In the genomic region with DNA sequence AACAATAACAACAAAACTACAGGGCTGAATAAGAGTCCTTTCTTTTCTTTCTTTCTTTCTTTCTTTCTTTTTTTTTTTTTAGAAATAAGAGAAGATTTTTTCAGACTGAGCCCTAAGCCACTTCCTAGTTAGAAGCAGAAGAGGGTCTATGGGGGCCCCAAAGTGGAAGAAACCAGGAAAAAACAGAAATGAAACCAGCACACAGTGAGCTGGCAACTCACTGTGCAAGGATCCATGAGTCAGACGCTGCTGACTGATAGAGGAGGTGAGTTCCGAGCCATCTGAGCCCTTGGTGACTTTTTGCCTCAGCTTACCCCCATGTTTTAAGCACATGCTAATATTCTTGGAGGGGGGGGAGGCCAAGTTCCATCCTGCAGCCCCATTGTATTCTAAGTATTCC, we compare ENCODE assay signal across 15 mouse cellular contexts.
"Had no signal": no experiment of that assay in that cellular context is flagged by ENCODE, and none has a peak within 500 bp of the region (broad histone marks: within the 10 kb centered on the region; RNA-seq: fewer than 3 reads in every experiment).

No protein-coding gene starts in this region.

- H3K4me2 ChIP-seq: limb, embryonic 13.5 days; liver, embryonic 13.5 days; midbrain, embryonic 12.5 days; midbrain, embryonic 15.5 days had no signal

- H3K27me3 ChIP-seq: limb, embryonic 13.5 days; liver, embryonic 13.5 days; midbrain, embryonic 12.5 days; midbrain, embryonic 15.5 days had no signal

- DNase-seq: kidney, adult 2 months; kidney, postnatal 10 days; kidney, postnatal 36 days; liver; liver, embryonic 13.5 days; lung, adult 2 months; lung, postnatal 14 days; thymus, adult 18-20 months; thymus, postnatal 14 days; thymus, postnatal 4 days had no signal

- H3K4me1 ChIP-seq: limb, embryonic 10.5 days; limb, embryonic 13.5 days; liver, embryonic 13.5 days had no signal

- H3K4me3 ChIP-seq: limb, embryonic 10.5 days; limb, embryonic 13.5 days; liver, embryonic 13.5 days; midbrain, embryonic 12.5 days; midbrain, embryonic 15.5 days had no signal

- H3K36me3 ChIP-seq: limb, embryonic 10.5 days; limb, embryonic 13.5 days; liver, embryonic 13.5 days; midbrain, embryonic 12.5 days; midbrain, embryonic 15.5 days had no signal

- H3K9me3 ChIP-seq: limb, embryonic 10.5 days; limb, embryonic 13.5 days; liver, embryonic 13.5 days; midbrain, embryonic 12.5 days; midbrain, embryonic 15.5 days had no signal

- ATAC-seq: intestine, postnatal 0 days; midbrain, embryonic 15.5 days had no signal

- H3K9ac ChIP-seq: limb, embryonic 13.5 days; liver, embryonic 13.5 days; midbrain, embryonic 12.5 days; midbrain, embryonic 15.5 days had no signal

- H3K27ac ChIP-seq: limb, embryonic 10.5 days; limb, embryonic 13.5 days; liver, embryonic 13.5 days; midbrain, embryonic 12.5 days; midbrain, embryonic 15.5 days had no signal
